Mouse (Mus musculus) heart, embryonic 13.5 days (tissue): Measurements from ENCODE around the gene Rln1. TPM values are rescaled to one million over a fixed set of nuclear protein-coding genes. Genes with fewer than 3 reads are reported as not detected.

Source experiments
- ATAC-seq: fragments of 200-750 bp; cut with Nextera tagmentation; 2 replicates; pipeline ENCODE4 v1.8.0; 2017; ENCODE audit warnings: moderate TSS enrichment; ENCODE audit not compliant: insufficient number of reproducible peaks, low FRiP score, low TSS enrichment; ENCODE audit errors: extremely low read depth
- H3K27ac ChIP-seq: fragments of 300-500 bp; sonication (generic); replicated peaks from 2 replicates; pipeline ENCODE4 v1.5.1; 2015; ENCODE audit warnings: moderate library complexity, mild to moderate bottlenecking, inconsistent platforms
- H3K27me3 ChIP-seq: fragments of 300-500 bp; sonication (generic); replicated peaks from 2 replicates; pipeline ENCODE4 v1.6.1; 2015; ENCODE audit warnings: mild to moderate bottlenecking, inconsistent platforms
- H3K36me3 ChIP-seq: fragments of 300-500 bp; sonication (generic); 2 replicates; pipeline ENCODE4 v1.6.1; 2015; ENCODE audit warnings: mild to moderate bottlenecking, inconsistent platforms
- H3K4me1 ChIP-seq: fragments of 300-500 bp; sonication (generic); 2 replicates; pipeline ENCODE4 v1.6.1; 2015; ENCODE audit warnings: inconsistent platforms
- H3K4me2 ChIP-seq: fragments of 300-500 bp; sonication (generic); 2 replicates; pipeline ENCODE4 v1.6.1; 2015; ENCODE audit warnings: inconsistent platforms, mild to moderate bottlenecking, moderate library complexity
- H3K4me3 ChIP-seq: fragments of 300-500 bp; sonication (generic); 2 replicates; pipeline ENCODE4 v1.5.1; 2015; ENCODE audit warnings: moderate library complexity, mild to moderate bottlenecking, inconsistent platforms
- H3K9ac ChIP-seq: fragments of 300-500 bp; sonication (generic); 2 replicates; pipeline ENCODE4 v1.6.1; 2015; ENCODE audit warnings: inconsistent platforms, mild to moderate bottlenecking, moderate library complexity
- H3K9me3 ChIP-seq: fragments of 300-500 bp; sonication (generic); 2 replicates; pipeline ENCODE4 v1.6.1; 2016; ENCODE audit warnings: inconsistent platforms
- WGBS: fragments of 180-500 bp; shearing (Covaris S2); methylation state at CpG from one replicate; pipeline ENCODE4 v1.1.7; 2015; ENCODE audit warnings: mixed read lengths; 5-methylcytosine and 5-hydroxymethylcytosine counted together
- polyA plus RNA-seq: library from polyadenylated mRNA; unstranded; fragments of >200 nt; fragmentation: Nextera tagmentation; extraction: Ambion mirVana; gene quantifications from 2 replicates; pipeline ENCODE4 v1.2.1, GENCODE M21; 2015

Rln1 gene
- polyA plus RNA-seq, 1 experiment from 2014 or later = 0.33 TPM

DNA sequence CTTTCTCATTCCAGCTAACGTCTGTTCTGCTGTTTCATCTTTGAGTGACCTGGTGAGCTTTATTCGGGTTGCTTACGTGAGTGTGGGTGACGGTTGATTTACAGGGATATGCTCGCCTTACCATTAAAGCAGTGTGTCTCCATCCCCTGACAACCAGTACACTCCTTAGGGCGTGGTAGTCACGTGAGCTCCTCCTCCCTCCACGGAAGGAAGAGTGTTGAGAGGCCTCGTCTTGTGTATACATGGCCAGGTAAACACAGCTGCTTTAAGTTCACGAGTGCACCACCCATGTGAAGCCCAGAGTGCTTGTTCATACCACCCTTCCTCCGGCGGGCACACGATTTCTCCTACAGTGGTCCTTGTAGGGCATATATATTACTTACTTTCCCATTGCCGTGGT is 42.9 kb downstream of the Rln1 start:
- Histone ChIP-seq H3K4me2 (no peak overlapping the region), H3K27me3 (no peaks in the 10 kb centered on the region), H3K27ac (no peak overlapping the region), H3K9ac (no peak overlapping the region), H3K4me1 (peaks cover 12% of the 10 kb centered on the region), H3K4me3 (no peak overlapping the region), H3K36me3 (peaks cover 51% of the 10 kb centered on the region), H3K9me3 (no peaks in the 10 kb centered on the region)
- no peak for ATAC-seq
- 86% methylated on average over 14 of the region's 14 CpGs for WGBS

DNA sequence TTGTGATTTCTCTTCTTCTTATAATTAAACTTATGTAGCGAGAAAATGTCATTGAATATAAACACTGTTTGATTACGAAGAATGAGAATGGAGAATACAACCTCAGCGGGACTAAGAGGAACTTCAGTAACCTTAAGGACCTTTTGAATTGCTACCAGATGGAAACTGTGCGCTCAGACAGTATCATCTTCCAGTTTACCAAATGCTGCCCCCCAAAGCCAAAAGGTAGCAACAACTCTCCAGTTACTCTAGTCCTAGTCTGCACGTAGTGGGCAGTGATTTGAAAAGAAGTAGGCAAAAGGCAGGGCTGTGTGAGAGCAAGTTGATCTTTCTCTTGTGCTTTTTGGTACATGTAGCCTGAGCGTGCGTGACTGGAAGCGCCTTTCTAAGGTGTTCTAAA is 46.6 kb downstream of the Rln1 start:
- H3K4me2 ChIP-seq = no peak overlapping the region
- H3K27me3 ChIP-seq = no peaks in the 10 kb centered on the region
- H3K9me3 ChIP-seq = no peaks in the 10 kb centered on the region
- no peak for ATAC-seq
- no peak overlapping the region for H3K9ac ChIP-seq
- no peak overlapping the region for H3K27ac ChIP-seq
- no peak overlapping the region for H3K4me3 ChIP-seq
- H3K36me3 ChIP-seq = peaks cover 58% of the 10 kb centered on the region
- 80% methylated on average over 8 of the region's 8 CpGs for WGBS
- peaks cover 15% of the 10 kb centered on the region for H3K4me1 ChIP-seq

DNA sequence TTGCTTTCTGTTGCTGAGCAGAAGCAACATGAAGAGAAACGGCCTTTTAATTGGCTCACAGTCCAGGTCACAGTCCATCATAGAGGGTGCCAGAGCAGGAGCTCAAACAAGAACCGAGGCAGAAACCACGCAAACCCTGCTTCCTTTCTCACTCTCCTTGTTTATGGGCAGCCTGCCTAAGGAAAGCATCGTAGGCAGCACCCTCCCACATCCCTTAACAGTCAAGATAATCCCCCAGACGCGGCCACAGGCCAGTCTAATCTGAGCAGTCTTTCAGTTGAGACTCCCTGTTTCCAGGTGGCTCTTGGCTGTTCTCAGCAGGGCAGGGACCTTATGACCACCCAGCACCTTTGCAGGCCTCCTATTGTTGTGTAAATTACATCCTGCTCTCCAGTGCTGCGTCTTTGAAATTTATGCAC is 49.0 kb downstream of the Rln1 start:
- no peaks in the 10 kb centered on the region for H3K9me3 ChIP-seq
- H3K27me3 ChIP-seq = no peaks in the 10 kb centered on the region
- H3K27ac ChIP-seq = no peak overlapping the region
- H3K9ac ChIP-seq = no peak overlapping the region
- H3K36me3 ChIP-seq = peaks cover 48% of the 10 kb centered on the region
- ATAC-seq = no peak
- no peak overlapping the region for H3K4me2 ChIP-seq
- H3K4me3 ChIP-seq = no peak overlapping the region
- peaks cover 4% of the 10 kb centered on the region; the same call in 1 of the 2 replicates for H3K4me1 ChIP-seq
- WGBS = 40% methylated on average over 7 of the region's 7 CpGs

Other genes with a start within 250 kb of the Rln1 start
- gene Rcl1, start 233.3 kb downstream of the Rln1 start, polyA plus RNA-seq = 22.0 and 23.5 TPM in 2 replicates
- gene Jak2, start 82.8 kb downstream of the Rln1 start, polyA plus RNA-seq = 5.3 and 5.5 TPM in 2 replicates
- 2.9 and 5.0 TPM in 2 replicates for gene Insl6, start 9.3 kb downstream of the Rln1 start, polyA plus RNA-seq
- gene Plgrkt, start 32.7 kb upstream of the Rln1 start, polyA plus RNA-seq = 41.2 and 46.5 TPM in 2 replicates
- 0.18 and 0.28 TPM in 2 replicates for gene Cd274, start 32.8 kb upstream of the Rln1 start, polyA plus RNA-seq
- not detected in 2 replicates for gene Pdcd1lg2, start 76.2 kb upstream of the Rln1 start, polyA plus RNA-seq
- 6.5 and 6.7 TPM in 2 replicates for gene Ric1, start 187.6 kb upstream of the Rln1 start, polyA plus RNA-seq